Mouse (Mus musculus) right cerebral cortex, adult 18-20 months (tissue): Measurements from ENCODE around the gene Gm10964.

Experiments
- DNase-seq: peaks from one replicate; pipeline ENCODE4 v3.0.0; 2022; ENCODE audit warnings: mixed read lengths

The Gm10964 gene

GRCm38 (mm10) chr3:103734696-103735519, 4.3 kb upstream of the Gm10964 start:
- no peak for DNase-seq

GRCm38 (mm10) chr3:103735776-103736600, 3.2 kb upstream of the Gm10964 start:
- no peak for DNase-seq

GRCm38 (mm10) chr3:103737061-103737754, 2.0 kb upstream of the Gm10964 start:
- DNase-seq, result no peak

- peak; percentile 91 for DNase-seq
Measured at GRCm38 (mm10) chr3:103737778-103738571, 1.2 kb upstream of the Gm10964 start, which contains the start of gene Olfml3. TSS of gene Olfml3 (minus strand) at chr3:103738001.

GRCm38 (mm10) chr3:103740342-103740741, 1.2 kb downstream of the Gm10964 start:
- DNase-seq, result no peak

- no peak for DNase-seq
Measured at GRCm38 (mm10) chr3:103743208-103743607, 4.0 kb downstream of the Gm10964 start.

- DNase-seq, result no peak
Measured at GRCm38 (mm10) chr3:103745001-103745770, 6.0 kb downstream of the Gm10964 start.

GRCm38 (mm10) chr3:103746711-103747110, 7.5 kb downstream of the Gm10964 start:
- no peak for DNase-seq

- DNase-seq, result no peak
Measured at GRCm38 (mm10) chr3:103751558-103751957, 12.4 kb downstream of the Gm10964 start.

- no peak for DNase-seq
Measured at GRCm38 (mm10) chr3:103755351-103755750, 16.2 kb downstream of the Gm10964 start.

GRCm38 (mm10) chr3:103756920-103757319, 17.8 kb downstream of the Gm10964 start:
- DNase-seq, result no peak

- DNase-seq, result no peak
Measured at GRCm38 (mm10) chr3:103758456-103758855, 19.3 kb downstream of the Gm10964 start.

- no peak for DNase-seq
Measured at GRCm38 (mm10) chr3:103759261-103759970, 20.2 kb downstream of the Gm10964 start.

- no peak for DNase-seq
Measured at GRCm38 (mm10) chr3:103766789-103767188, 27.6 kb downstream of the Gm10964 start.

GRCm38 (mm10) chr3:103771531-103772130, 32.5 kb downstream of the Gm10964 start:
- DNase-seq, result peak; percentile 27

- DNase-seq, result no peak
Measured at GRCm38 (mm10) chr3:103772846-103773245, 33.7 kb downstream of the Gm10964 start.

- DNase-seq, result no peak
Measured at GRCm38 (mm10) chr3:103773508-103773907, 34.3 kb downstream of the Gm10964 start.

- no peak for DNase-seq
Measured at GRCm38 (mm10) chr3:103774009-103774408, 34.8 kb downstream of the Gm10964 start.

GRCm38 (mm10) chr3:103777940-103778339, 38.8 kb downstream of the Gm10964 start:
- DNase-seq, result peak; percentile 40

- no peak for DNase-seq
Measured at GRCm38 (mm10) chr3:103778660-103779059, 39.5 kb downstream of the Gm10964 start.
